Mouse (Mus musculus): ENCODE data around the gene Tcf20. TPM values are rescaled to one million over a fixed set of nuclear protein-coding genes. Genes with fewer than 3 reads are reported as not detected.

The Tcf20 gene
- polyA plus RNA-seq, 1 experiment from 2014 or later, result 8.1 TPM

- 25% methylated on average over 8 of the region's 8 CpGs for WGBS
- Histone ChIP-seq H3K9me3 (replicated peaks) (no peaks in the 10 kb centered on the region), H3K36me3 (no peaks in the 10 kb centered on the region), H3K4me1 (peaks cover 37% of the 10 kb centered on the region), H3K27me3 (ENCODE audit: low read depth, poor library complexity, severe bottlenecking) (peaks cover 64% of the 10 kb centered on the region), H3K27ac (no peak overlapping the region), H3K4me3 (no peak overlapping the region)
- no peak for DNase-seq (ENCODE audit: low spot score)
Observed at GRCm38 (mm10) chr15:83010423-83010822, 22.8 kb upstream of the Tcf20 start.

DNA sequence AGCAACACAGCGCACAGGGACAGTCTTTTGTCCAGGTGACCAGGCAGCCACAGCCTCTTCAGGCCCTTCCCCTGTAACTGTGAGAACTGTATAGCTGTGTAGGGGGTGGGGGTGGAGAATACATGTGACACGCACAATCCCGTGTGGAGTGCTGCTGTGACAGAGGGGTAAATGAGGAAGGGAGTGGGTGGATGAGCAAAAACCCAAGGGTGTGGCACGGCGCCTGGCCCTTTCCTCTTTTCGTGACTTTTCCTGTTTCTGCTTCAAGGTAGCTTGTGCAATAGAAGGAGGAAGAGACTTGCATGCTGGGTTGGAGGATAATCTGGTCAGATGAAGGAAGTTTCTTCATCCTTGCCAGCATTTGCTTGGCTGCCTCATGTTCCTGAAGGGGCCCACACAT, 21.9 kb upstream of the Tcf20 start:
- H3K27ac ChIP-seq, result no peak overlapping the region
- no peak for DNase-seq (ENCODE audit: low spot score)
- H3K27me3 ChIP-seq (ENCODE audit: low read depth, poor library complexity, severe bottlenecking), result peaks cover 55% of the 10 kb centered on the region
- WGBS, result 91% methylated on average over 6 of the region's 6 CpGs
- H3K4me3 ChIP-seq, result no peak overlapping the region
- H3K36me3 ChIP-seq, result no peaks in the 10 kb centered on the region
- no peaks in the 10 kb centered on the region for H3K9me3 ChIP-seq (replicated peaks)
- H3K4me1 ChIP-seq, result peaks cover 37% of the 10 kb centered on the region

DNA sequence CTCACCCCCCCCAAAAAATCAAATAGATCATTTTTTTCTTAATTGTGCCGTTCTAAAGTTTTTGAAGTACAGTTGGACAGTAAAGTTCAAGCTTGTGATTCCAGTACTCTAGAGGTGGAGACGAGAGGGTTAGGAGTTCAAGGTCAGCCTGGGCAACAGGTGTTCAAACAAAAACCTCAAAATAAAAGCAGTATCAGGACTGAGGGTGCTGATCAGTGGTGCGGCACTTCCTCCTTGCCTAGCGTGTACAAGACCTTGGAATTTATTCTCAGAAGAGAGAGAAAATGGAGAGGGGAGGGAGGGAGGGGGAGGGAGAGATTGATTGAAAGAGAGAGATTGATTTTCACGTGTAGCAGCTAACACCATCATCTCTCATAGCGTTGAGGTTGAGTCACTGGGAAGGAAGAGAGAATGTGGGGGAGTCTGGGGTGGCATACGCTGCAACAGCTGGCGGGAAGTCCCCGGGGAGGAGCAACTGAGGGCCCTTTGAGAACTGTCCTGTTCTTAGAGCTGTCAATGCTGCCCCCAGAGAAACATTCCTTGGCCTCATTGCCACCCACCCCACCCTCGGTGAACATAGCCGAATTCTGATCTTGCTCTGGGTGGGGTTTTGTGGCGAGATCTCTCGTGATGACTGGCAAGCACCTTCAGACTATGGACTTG, 21.2 kb upstream of the Tcf20 start:
- DNase-seq (ENCODE audit: low spot score), result no peak
- Histone ChIP-seq H3K36me3 (no peaks in the 10 kb centered on the region), H3K27ac (no peak overlapping the region), H3K9me3 (replicated peaks) (no peaks in the 10 kb centered on the region), H3K27me3 (ENCODE audit: low read depth, poor library complexity, severe bottlenecking) (peaks cover 50% of the 10 kb centered on the region), H3K4me3 (no peak overlapping the region), H3K4me1 (peaks cover 37% of the 10 kb centered on the region)
- WGBS, result 85% methylated on average over 13 of the region's 13 CpGs

- no peak overlapping the region for H3K4me3 ChIP-seq
- no peak for DNase-seq (ENCODE audit: low spot score)
- peaks cover 38% of the 10 kb centered on the region for H3K4me1 ChIP-seq
- H3K27ac ChIP-seq, result no peak overlapping the region
- no peaks in the 10 kb centered on the region for H3K36me3 ChIP-seq
- WGBS, result 62% methylated on average over 15 of the region's 15 CpGs
- no peaks in the 10 kb centered on the region for H3K9me3 ChIP-seq (replicated peaks)
- peaks cover 48% of the 10 kb centered on the region for H3K27me3 ChIP-seq (ENCODE audit: low read depth, poor library complexity, severe bottlenecking)
Observed at GRCm38 (mm10) chr15:83007346-83007920, 19.8 kb upstream of the Tcf20 start.

DNA sequence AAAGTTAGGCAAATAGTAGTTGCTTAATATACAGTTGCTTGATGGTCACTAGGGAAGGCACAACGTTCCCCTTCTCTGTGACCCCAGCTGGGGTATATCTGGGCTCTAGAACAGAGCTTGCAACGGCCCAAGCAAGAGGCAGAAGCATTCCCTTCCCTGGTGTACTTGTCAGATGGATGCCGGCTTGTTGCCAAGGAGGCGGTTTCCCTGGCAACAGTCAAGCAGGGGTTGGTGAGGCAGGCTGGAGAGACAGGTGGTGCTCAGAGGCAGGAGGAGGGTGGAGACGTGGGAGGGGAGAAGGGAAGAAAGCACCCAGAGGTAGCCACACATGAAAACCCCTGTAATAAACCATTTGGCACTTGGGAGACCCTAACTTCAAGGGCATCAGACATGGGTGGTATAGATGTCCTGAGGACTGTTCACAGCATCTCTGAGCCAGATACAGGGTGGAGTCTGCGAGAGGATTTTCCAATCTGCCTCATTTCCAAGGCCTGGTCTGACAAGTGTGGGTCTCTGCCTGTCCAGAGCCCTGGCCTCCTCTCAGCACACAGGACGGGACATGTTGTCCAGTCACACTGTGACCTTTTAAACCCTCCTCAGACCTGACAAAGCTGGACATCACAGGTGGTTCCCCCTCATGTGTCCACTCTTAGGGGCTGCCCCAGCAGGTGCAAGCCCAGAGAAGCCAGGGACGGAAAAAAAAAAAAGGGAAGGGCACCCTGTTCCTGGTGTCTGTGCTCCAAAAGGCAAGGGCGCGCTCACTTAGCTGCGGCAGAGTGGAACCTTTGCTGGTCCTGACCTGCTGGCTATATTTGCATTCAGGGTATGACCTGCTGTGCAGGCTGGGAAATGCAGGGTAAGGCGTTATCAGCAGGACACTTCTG, 15.2 kb upstream of the Tcf20 start:
- H3K27ac ChIP-seq, result no peak overlapping the region
- peaks cover 36% of the 10 kb centered on the region for H3K27me3 ChIP-seq (ENCODE audit: low read depth, poor library complexity, severe bottlenecking)
- peaks cover 19% of the 10 kb centered on the region for H3K4me1 ChIP-seq
- H3K36me3 ChIP-seq, result no peaks in the 10 kb centered on the region
- peak; percentile 56 for DNase-seq (ENCODE audit: low spot score)
- 50% methylated on average over 12 of the region's 12 CpGs for WGBS
- no peak overlapping the region for H3K4me3 ChIP-seq
- no peaks in the 10 kb centered on the region for H3K9me3 ChIP-seq (replicated peaks)

GRCm38 (mm10) chr15:82998811-82999221, 11.1 kb upstream of the Tcf20 start:
- Histone ChIP-seq H3K36me3 (no peaks in the 10 kb centered on the region), H3K4me1 (peaks cover 42% of the 10 kb centered on the region), H3K27ac (0 out of 2 replicates have a peak overlapping the region, but pooled peaks have one; percentile 15), H3K4me3 (no peak overlapping the region), H3K27me3 (ENCODE audit: low read depth, poor library complexity, severe bottlenecking) (peaks cover 57% of the 10 kb centered on the region), H3K9me3 (replicated peaks) (no peaks in the 10 kb centered on the region)
- DNase-seq (ENCODE audit: low spot score), result no peak
- WGBS, result 92% methylated on average over 6 of the region's 6 CpGs

DNA sequence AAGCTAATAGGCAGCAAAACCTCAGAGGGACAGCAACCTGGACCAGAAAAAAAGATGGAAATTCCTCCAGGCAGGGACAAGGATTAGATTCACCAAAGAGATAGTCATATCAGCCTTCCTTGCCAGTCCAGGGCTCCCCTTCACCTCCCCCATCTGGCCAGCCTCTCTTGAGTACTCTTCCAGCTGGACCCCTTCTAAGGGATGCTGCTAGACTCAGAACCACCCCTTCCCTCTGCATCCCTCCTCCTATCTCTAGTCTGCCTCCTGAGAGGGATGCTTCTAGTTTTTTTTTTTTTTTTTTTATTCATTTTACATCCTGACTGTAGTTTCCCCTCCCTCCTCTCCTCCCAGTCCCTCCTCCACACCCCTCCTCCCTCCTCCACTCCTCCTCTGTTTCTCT, 8.8 kb upstream of the Tcf20 start:
- H3K27me3 ChIP-seq (ENCODE audit: low read depth, poor library complexity, severe bottlenecking), result peaks cover 44% of the 10 kb centered on the region
- no peak for DNase-seq (ENCODE audit: low spot score)
- H3K9me3 ChIP-seq (replicated peaks), result no peaks in the 10 kb centered on the region
- H3K4me3 ChIP-seq, result no peak overlapping the region
- H3K27ac ChIP-seq, result no peak overlapping the region
- peaks cover 50% of the 10 kb centered on the region for H3K4me1 ChIP-seq
- H3K36me3 ChIP-seq, result no peaks in the 10 kb centered on the region

- DNase-seq (ENCODE audit: low spot score), result no peak
- no peaks in the 10 kb centered on the region for H3K9me3 ChIP-seq (replicated peaks)
- peaks cover 52% of the 10 kb centered on the region for H3K4me1 ChIP-seq
- H3K27me3 ChIP-seq (ENCODE audit: low read depth, poor library complexity, severe bottlenecking), result peaks cover 47% of the 10 kb centered on the region
- WGBS, result 69% methylated on average over 7 of the region's 7 CpGs
- no peak overlapping the region; the same call in 1 of the 2 replicates for H3K27ac ChIP-seq
- no peak overlapping the region for H3K4me3 ChIP-seq
- no peaks in the 10 kb centered on the region for H3K36me3 ChIP-seq
Observed at GRCm38 (mm10) chr15:82995239-82995638, 7.6 kb upstream of the Tcf20 start.

GRCm38 (mm10) chr15:82992911-82993310, 5.2 kb upstream of the Tcf20 start:
- no peak overlapping the region for H3K27ac ChIP-seq
- 61% methylated on average over 9 of the region's 9 CpGs for WGBS
- peaks cover 52% of the 10 kb centered on the region for H3K27me3 ChIP-seq (ENCODE audit: low read depth, poor library complexity, severe bottlenecking)
- no peak overlapping the region for H3K4me3 ChIP-seq
- H3K9me3 ChIP-seq (replicated peaks), result no peaks in the 10 kb centered on the region
- no peaks in the 10 kb centered on the region for H3K36me3 ChIP-seq
- peaks cover 66% of the 10 kb centered on the region for H3K4me1 ChIP-seq
- no peak for DNase-seq (ENCODE audit: low spot score)

- no peak overlapping the region for H3K4me3 ChIP-seq
- no peak for DNase-seq (ENCODE audit: low spot score)
- H3K27me3 ChIP-seq (ENCODE audit: low read depth, poor library complexity, severe bottlenecking), result peaks cover 50% of the 10 kb centered on the region
- H3K4me1 ChIP-seq, result peaks cover 65% of the 10 kb centered on the region
- 50% methylated on average over 13 of the region's 13 CpGs for WGBS
- H3K9me3 ChIP-seq (replicated peaks), result no peaks in the 10 kb centered on the region
- H3K27ac ChIP-seq, result 0 out of 2 replicates have a peak overlapping the region, but pooled peaks have one; percentile 53
- H3K36me3 ChIP-seq, result no peaks in the 10 kb centered on the region
Observed at GRCm38 (mm10) chr15:82992079-82992783, 4.6 kb upstream of the Tcf20 start.

DNA sequence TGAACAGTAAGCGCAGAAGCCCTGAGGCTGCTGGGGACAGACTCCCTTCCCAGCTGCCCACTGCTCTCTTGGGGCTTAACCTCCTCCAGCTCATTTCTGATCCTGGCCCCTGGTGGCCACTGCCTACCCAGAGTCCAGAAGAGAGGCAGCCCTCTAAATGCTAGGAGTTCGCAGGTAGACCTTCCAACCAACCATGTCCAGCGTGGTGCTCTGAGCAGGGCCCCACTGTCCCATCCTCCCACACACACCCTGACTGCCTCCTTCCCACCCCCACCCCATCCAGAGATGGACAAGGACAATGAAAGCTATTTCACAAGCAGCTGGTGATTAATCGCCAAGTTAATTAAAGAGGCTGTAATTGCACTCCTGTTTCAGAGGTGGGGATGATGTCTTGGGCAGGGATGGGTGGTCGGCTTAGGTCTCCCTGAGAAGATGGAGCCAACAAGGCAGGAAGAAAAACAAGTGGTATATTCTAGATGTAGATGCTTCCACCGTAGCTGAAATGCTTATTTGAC, 1.6 kb upstream of the Tcf20 start:
- 58% methylated on average over 6 of the region's 6 CpGs for WGBS
- no peak for DNase-seq (ENCODE audit: low spot score)
- Histone ChIP-seq H3K4me1 (peaks cover 68% of the 10 kb centered on the region), H3K4me3 (no peak overlapping the region), H3K27ac (no peak overlapping the region), H3K27me3 (ENCODE audit: low read depth, poor library complexity, severe bottlenecking) (peaks cover 61% of the 10 kb centered on the region), H3K36me3 (no peaks in the 10 kb centered on the region), H3K9me3 (replicated peaks) (no peaks in the 10 kb centered on the region)

DNA sequence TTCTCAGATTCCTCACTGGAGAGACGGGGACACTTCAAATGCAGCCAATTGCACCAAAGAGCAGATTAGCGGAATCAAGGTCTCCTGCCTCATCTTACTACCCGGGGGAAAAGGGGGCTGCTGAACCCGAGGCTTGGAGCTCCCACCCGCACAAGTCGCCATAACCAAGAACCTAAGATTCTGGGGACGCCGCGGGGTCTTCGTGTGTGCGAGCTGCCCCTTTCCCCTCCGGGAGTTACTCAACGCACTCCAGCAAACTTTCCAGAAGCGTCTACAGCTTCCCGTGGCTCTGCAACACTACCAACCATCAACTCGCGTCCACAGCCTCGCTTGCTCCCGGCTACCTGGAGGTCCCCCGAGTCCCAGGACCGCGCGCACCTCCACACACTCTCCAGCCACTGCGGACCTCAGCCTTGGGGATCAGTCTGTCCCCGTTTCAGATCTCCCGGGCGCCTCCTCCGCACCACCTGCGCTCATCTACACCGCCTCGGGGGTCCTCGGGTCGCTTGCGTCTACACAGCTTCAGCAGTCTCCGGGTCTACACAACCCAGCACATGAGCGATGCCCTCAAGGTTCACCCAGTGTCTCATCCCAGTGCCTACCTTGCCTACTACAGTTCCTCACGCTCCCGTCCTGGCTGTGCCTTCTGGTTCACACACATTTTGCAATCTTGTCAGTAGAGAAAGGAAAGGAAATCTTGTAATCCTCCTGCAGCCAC, 499 bp downstream of the Tcf20 start:
- peak; percentile 70 for DNase-seq (ENCODE audit: low spot score)
- Histone ChIP-seq H3K27ac (peak overlapping the region; percentile 73), H3K27me3 (ENCODE audit: low read depth, poor library complexity, severe bottlenecking) (peaks cover 56% of the 10 kb centered on the region), H3K9me3 (replicated peaks) (no peaks in the 10 kb centered on the region), H3K4me1 (peaks cover 80% of the 10 kb centered on the region), H3K4me3 (peak overlapping the region; percentile 59), H3K36me3 (no peaks in the 10 kb centered on the region)
- 1% methylated on average over 38 of the region's 38 CpGs for WGBS

All from limb, embryonic 10.5 days (tissue).